Mouse (Mus musculus): ENCODE results near the gene Mks1.

- TF ChIP-seq CTCF (IDR thresholded peaks at IDR 0.05; ENCODE audit: low read depth, low read length) (no peak), POLR2A (IDR thresholded peaks at IDR 0.05; ENCODE audit: borderline replicate concordance, low read depth, low read length) (no peak)
Observed at GRCm38 (mm10) chr11:87854550-87854949, 1.5 kb downstream of the Mks1 start.

Data from bone marrow macrophage, adult 2 months (primary cell).